Mouse (Mus musculus): ENCODE data around the gene Btg3. TPM values are rescaled to one million over a fixed set of nuclear protein-coding genes. Genes with fewer than 3 reads are reported as not detected.

Btg3 gene
- 21.5 and 23.4 TPM in 2 replicates for polyA plus RNA-seq (2015; fragmentation: Nextera tagmentation; extraction: Ambion mirVana)

DNA sequence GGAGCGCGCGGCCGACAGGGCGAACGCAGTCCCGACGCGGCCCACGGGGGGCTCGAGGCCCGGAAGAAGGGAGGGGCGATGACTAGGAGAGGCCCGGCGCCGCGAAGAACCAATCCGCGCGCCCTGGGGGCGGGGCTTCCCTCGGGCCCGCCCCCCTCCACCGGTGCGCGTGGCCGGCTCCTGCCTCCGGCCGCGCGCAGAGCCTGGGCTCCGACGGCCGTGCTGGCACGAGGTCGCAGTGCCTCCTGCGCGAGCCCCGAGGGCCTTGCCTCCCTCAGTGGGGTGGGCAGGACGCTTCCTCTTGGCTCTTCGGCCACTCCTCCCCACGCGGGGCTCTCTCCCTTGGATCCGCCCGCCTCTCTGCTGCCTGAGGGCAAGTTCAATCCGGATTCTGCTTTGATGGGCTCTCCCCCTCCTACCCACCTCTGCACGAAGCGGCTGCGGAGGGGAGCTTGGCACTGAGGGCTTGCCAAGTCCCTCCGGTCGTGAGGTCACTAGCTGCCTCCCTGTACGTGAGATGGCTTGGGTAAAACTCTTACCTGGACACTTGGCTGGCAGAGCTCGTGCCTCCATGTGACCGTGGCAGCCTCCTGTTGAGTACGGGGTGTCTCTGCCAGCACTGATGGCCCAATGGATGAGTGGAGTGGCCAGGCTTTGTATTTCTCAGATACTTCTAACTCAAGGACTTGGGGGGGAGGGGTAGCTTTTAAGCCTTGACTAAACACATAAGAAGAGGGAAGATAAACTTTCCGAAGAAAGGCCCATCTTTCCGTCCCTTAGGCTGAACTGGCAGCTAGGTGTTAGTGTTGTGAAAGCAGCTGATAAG lies at the start of gene Btg3:
Gene Btg3 (minus strand): TSS at position 448 of the 826 bp plus-strand sequence.
- Histone ChIP-seq H3K9me3 (replicated peaks) (no peaks in the 10 kb centered on the region), H3K36me3 (no peaks in the 10 kb centered on the region), H3K4me2 (peak within 1 kb of the TSS; percentile 69), H3K4me1 (peaks cover 14% of the 10 kb centered on the region; the same call in 1 of the 2 replicates), H3K27ac (replicated peaks) (peak within 1 kb of the TSS; percentile 58), H3K4me3 (replicated peaks) (peak within 1 kb of the TSS; percentile 82), H3K27me3 (replicated peaks) (no peaks in the 10 kb centered on the region), H3K9ac (replicated peaks) (peak within 1 kb of the TSS; percentile 74)
- 3% methylated on average over 50 of the region's 57 CpGs for WGBS
- ATAC-seq (ENCODE audit: low FRiP score), result peak; percentile 98

DNA sequence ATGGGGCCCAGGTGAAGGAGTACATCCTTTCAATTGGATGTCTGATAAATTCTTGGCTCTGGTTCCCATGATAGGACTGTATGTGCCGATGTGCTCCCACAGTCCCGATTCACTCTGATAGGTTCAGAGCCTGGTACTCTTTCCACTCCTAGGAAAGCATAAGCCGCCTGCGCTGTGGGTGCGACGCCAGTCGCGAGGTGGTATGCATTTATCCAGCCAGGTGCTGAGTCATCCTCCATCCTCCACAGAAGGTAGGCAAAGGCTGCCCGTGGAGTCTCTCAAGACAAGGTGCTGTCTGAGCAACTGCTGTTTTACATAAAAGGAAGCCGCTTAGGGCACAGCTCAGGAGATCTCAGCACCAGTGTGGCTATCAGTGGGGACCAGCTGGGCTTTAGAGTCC lies 40.7 kb upstream of the Btg3 start:
- no peak for ATAC-seq (ENCODE audit: low FRiP score)
- WGBS, result 80% methylated on average over 10 of the region's 10 CpGs
- H3K27ac ChIP-seq (replicated peaks), result no peak overlapping the region
- H3K9ac ChIP-seq (replicated peaks), result no peak overlapping the region
- no peak overlapping the region for H3K4me2 ChIP-seq
- no peaks in the 10 kb centered on the region for H3K9me3 ChIP-seq (replicated peaks)
- H3K36me3 ChIP-seq, result no peaks in the 10 kb centered on the region
- H3K4me3 ChIP-seq (replicated peaks), result no peak overlapping the region
- no peaks in the 10 kb centered on the region for H3K4me1 ChIP-seq
- no peaks in the 10 kb centered on the region for H3K27me3 ChIP-seq (replicated peaks)

DNA sequence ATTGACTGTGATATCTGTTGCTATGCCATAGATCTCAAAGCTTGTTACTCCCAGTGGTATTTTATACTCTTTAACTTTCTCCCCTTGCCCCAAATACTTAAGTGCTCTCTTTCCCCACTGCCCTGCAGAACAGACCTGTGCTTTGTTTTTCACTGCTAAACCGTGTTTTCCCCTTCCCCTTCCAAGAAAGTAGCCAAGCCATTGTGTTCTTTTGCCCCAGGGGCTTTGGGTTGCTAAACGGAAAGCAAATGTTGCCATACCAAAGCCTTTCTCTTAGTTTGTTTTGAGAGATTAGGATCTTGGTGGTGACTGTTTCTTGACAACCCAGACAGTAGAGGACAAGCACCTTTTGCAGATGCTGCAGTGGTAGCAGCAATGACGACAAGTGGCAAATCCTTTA lies 39.5 kb upstream of the Btg3 start:
- no peak overlapping the region for H3K4me3 ChIP-seq (replicated peaks)
- no peak overlapping the region for H3K4me2 ChIP-seq
- 32% methylated on average over 3 of the region's 3 CpGs for WGBS
- no peaks in the 10 kb centered on the region for H3K4me1 ChIP-seq
- H3K27me3 ChIP-seq (replicated peaks), result no peaks in the 10 kb centered on the region
- no peaks in the 10 kb centered on the region for H3K36me3 ChIP-seq
- no peak for ATAC-seq (ENCODE audit: low FRiP score)
- H3K9ac ChIP-seq (replicated peaks), result no peak overlapping the region
- no peak overlapping the region for H3K27ac ChIP-seq (replicated peaks)
- H3K9me3 ChIP-seq (replicated peaks), result no peaks in the 10 kb centered on the region

DNA sequence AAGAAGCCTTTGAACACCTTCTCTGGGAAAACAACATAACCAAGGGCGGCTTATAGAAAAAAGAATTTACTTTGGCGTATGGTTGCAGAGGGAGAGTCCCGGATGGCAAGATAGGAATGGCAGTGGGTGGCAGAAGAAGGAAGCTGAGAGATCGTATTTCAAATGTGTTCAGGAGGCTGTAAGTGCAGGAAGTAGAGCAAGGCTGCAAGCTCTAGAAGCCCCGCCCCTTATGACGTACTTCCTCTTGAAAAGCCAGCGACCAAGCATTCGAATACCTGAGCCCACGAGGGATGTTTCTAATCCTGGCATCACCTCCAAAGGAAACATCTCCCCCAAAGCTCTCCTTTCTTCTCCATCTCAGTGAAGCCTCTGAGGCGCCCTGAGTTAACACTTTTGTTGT lies 33.0 kb upstream of the Btg3 start:
- WGBS, result 89% methylated on average over 10 of the region's 10 CpGs
- ATAC-seq (ENCODE audit: low FRiP score), result no peak

DNA sequence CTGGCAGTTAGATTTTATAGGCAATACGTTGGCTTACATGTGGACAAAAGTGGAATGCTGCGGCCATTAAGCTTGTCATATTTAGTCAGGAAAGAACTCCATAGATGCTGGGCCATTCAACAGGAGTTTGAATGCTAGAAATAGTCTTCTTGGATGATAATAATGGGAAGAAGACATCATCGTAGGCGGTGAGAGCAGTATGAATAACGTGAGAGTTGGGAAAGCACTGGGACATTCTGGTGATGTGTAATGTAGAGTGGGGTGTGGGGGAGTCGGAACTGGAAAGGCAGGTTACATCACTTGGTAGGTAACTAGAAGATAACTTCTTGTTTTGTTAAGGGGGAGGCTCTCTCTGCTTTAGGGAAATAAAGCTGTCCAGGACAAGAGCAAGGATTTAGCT lies 30.9 kb upstream of the Btg3 start:
- no peaks in the 10 kb centered on the region for H3K4me1 ChIP-seq
- ATAC-seq (ENCODE audit: low FRiP score), result no peak
- no peaks in the 10 kb centered on the region for H3K9me3 ChIP-seq (replicated peaks)
- WGBS, result 97% methylated on average over 6 of the region's 6 CpGs
- no peaks in the 10 kb centered on the region for H3K36me3 ChIP-seq
- H3K9ac ChIP-seq (replicated peaks), result no peak overlapping the region
- H3K4me2 ChIP-seq, result no peak overlapping the region
- H3K27ac ChIP-seq (replicated peaks), result no peak overlapping the region
- no peaks in the 10 kb centered on the region for H3K27me3 ChIP-seq (replicated peaks)
- no peak overlapping the region for H3K4me3 ChIP-seq (replicated peaks)

More for the DNA sequence above, 33.0 kb upstream of the Btg3 start:
- Histone ChIP-seq H3K9ac (replicated peaks) (no peak overlapping the region), H3K4me2 (no peak overlapping the region), H3K27me3 (replicated peaks) (no peaks in the 10 kb centered on the region), H3K27ac (replicated peaks) (no peak overlapping the region), H3K4me3 (replicated peaks) (no peak overlapping the region), H3K9me3 (replicated peaks) (no peaks in the 10 kb centered on the region), H3K36me3 (no peaks in the 10 kb centered on the region), H3K4me1 (no peaks in the 10 kb centered on the region)

DNA sequence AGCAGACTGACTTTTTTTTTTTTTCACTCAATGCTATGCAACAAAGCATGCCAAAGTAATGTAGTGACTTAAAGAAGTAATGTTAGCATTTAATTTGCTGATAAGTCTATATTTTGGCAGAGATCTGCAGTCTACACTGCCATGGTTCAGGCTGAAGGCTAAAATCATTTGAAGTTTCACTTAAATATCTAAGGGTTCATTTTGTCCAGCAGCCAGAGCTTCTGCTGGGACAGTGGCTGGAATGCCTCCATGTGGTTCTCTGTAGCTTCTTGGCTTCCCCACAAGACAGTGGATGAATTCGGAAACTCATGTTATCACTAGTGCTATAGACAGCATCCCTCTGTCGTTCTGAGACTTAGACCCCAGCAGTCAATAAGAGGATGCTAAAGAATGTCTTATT lies 29.7 kb upstream of the Btg3 start:
- no peak for ATAC-seq (ENCODE audit: low FRiP score)
- H3K27me3 ChIP-seq (replicated peaks), result no peaks in the 10 kb centered on the region
- no peak overlapping the region for H3K27ac ChIP-seq (replicated peaks)
- no peaks in the 10 kb centered on the region for H3K9me3 ChIP-seq (replicated peaks)
- no peak overlapping the region for H3K4me2 ChIP-seq
- WGBS, result 84% methylated on average over 2 of the region's 2 CpGs
- no peak overlapping the region for H3K9ac ChIP-seq (replicated peaks)
- no peaks in the 10 kb centered on the region for H3K36me3 ChIP-seq
- H3K4me1 ChIP-seq, result no peaks in the 10 kb centered on the region
- no peak overlapping the region for H3K4me3 ChIP-seq (replicated peaks)

DNA sequence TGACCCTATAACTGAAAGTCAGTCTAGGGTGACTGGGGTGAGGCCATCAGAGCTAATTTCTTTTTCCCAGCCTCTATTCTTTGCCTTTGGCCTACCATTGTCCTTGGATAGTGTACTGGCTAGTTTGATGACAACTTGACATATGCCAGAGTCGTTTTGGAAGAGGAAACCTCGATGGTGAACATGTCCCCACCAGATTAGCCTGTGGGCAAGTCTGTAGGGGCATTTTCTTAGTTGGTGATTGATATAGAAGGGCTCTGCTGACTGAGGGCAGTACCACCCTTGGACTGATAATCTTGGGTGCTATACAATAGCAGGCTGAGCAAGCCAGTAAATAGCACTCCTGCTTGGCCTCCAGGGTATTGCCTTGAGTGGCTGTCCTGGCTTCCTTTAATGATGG lies 25.3 kb upstream of the Btg3 start:
- Histone ChIP-seq H3K4me3 (replicated peaks) (no peak overlapping the region), H3K36me3 (no peaks in the 10 kb centered on the region), H3K27me3 (replicated peaks) (no peaks in the 10 kb centered on the region), H3K4me2 (no peak overlapping the region), H3K4me1 (no peaks in the 10 kb centered on the region), H3K27ac (replicated peaks) (no peak overlapping the region), H3K9ac (replicated peaks) (no peak overlapping the region), H3K9me3 (replicated peaks) (no peaks in the 10 kb centered on the region)
- WGBS, result 61% methylated on average over 2 of the region's 2 CpGs
- no peak for ATAC-seq (ENCODE audit: low FRiP score)

DNA sequence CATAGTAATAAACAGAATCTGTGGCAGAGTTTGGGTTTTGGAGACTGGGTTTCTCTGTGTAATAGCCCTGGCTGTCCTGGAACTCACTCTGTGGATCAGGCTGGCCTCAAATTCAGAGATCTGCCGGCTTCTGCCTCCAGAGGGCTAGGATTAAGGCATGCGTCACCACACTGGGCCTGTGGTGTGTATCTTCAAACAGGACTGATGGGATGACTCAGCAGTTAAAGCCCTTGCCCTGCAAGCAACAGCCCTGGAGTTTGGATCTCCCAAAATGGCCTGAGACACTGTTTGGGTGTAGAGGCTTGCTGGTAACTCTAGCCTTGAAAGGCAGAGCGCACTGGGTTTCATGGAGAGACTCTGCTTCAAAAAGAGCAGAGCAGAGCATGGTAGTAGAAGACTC lies 22.4 kb upstream of the Btg3 start:
- H3K4me1 ChIP-seq, result no peaks in the 10 kb centered on the region
- ATAC-seq (ENCODE audit: low FRiP score), result no peak
- no peaks in the 10 kb centered on the region for H3K27me3 ChIP-seq (replicated peaks)
- 96% methylated on average over 3 of the region's 3 CpGs for WGBS
- no peak overlapping the region for H3K4me2 ChIP-seq
- no peaks in the 10 kb centered on the region for H3K9me3 ChIP-seq (replicated peaks)
- no peak overlapping the region for H3K9ac ChIP-seq (replicated peaks)
- H3K36me3 ChIP-seq, result no peaks in the 10 kb centered on the region
- H3K4me3 ChIP-seq (replicated peaks), result no peak overlapping the region
- no peak overlapping the region for H3K27ac ChIP-seq (replicated peaks)

DNA sequence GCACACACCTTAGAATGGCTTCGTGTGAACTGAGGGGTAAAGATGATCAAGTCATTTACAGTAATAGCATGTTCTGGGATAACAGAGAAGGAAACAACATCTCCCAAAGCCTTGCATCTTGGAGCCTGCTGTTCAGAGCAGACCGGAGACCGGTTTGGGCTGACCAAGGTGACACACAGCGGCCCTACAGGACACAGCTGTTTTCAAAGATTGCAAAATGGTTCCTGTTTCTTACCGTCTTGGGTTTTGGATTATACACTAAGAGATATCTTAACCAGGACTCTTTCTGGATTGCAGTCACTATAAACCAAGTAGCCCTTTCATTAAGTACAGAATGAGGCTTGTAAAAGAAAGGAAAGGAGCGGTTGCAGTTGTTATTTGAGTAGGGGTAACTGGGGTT lies 21.7 kb upstream of the Btg3 start:
- 93% methylated on average over 6 of the region's 6 CpGs for WGBS
- H3K9me3 ChIP-seq (replicated peaks), result no peaks in the 10 kb centered on the region
- H3K4me1 ChIP-seq, result no peaks in the 10 kb centered on the region
- H3K27me3 ChIP-seq (replicated peaks), result no peaks in the 10 kb centered on the region
- H3K4me2 ChIP-seq, result no peak overlapping the region
- ATAC-seq (ENCODE audit: low FRiP score), result no peak
- no peak overlapping the region for H3K9ac ChIP-seq (replicated peaks)
- H3K4me3 ChIP-seq (replicated peaks), result no peak overlapping the region
- H3K36me3 ChIP-seq, result no peaks in the 10 kb centered on the region
- H3K27ac ChIP-seq (replicated peaks), result no peak overlapping the region

DNA sequence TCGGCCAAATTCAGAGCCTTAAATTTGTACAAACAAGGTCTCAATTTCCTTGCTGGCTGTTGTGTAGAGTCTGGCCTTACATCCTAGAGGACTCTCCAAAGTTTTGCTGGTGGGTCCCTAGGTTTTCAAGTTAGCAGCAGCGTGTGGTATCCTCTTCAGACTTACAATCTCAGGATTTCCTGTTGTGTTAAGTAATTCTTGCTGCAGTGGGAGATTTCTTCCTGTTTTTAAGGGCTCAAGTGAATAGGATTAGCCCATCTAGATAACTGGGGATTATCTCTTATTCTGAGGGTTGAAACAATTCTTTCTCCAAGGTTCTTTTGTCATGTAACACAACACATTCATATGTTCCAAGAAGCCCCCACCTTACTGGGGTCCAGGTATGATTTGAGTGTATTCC lies 14.4 kb upstream of the Btg3 start:
- Histone ChIP-seq H3K27ac (replicated peaks) (no peak overlapping the region), H3K36me3 (no peaks in the 10 kb centered on the region), H3K4me3 (replicated peaks) (no peak overlapping the region), H3K4me2 (no peak overlapping the region), H3K4me1 (no peaks in the 10 kb centered on the region), H3K9ac (replicated peaks) (no peak overlapping the region), H3K9me3 (replicated peaks) (no peaks in the 10 kb centered on the region), H3K27me3 (replicated peaks) (no peaks in the 10 kb centered on the region)
- ATAC-seq (ENCODE audit: low FRiP score), result no peak
- 81% methylated on average over 2 of the region's 2 CpGs for WGBS

DNA sequence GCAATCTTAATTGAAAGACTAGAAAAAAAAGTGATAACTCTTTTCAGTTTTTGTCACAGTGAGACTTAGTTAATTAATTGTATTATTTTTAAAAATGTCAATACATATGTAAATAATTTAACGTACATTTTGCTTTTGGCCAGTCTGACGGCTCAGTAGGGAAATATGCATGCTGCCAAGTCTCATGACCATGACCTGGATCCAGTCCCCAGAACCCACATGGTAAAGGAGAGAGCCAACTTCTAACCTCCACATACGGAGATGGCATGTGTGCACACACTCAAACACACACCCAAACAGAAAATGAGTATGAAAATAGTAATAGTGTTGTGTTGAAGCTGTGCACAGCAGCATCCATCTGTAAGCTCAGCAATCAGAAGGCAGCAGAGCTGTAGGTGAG lies 13.0 kb upstream of the Btg3 start:
- no peaks in the 10 kb centered on the region for H3K4me1 ChIP-seq
- no peaks in the 10 kb centered on the region for H3K27me3 ChIP-seq (replicated peaks)
- no peak overlapping the region for H3K4me2 ChIP-seq
- H3K4me3 ChIP-seq (replicated peaks), result no peak overlapping the region
- H3K36me3 ChIP-seq, result no peaks in the 10 kb centered on the region
- no peaks in the 10 kb centered on the region for H3K9me3 ChIP-seq (replicated peaks)
- no peak overlapping the region for H3K9ac ChIP-seq (replicated peaks)
- 89% methylated on average over 3 of the region's 3 CpGs for WGBS
- no peak overlapping the region for H3K27ac ChIP-seq (replicated peaks)
- ATAC-seq (ENCODE audit: low FRiP score), result no peak

DNA sequence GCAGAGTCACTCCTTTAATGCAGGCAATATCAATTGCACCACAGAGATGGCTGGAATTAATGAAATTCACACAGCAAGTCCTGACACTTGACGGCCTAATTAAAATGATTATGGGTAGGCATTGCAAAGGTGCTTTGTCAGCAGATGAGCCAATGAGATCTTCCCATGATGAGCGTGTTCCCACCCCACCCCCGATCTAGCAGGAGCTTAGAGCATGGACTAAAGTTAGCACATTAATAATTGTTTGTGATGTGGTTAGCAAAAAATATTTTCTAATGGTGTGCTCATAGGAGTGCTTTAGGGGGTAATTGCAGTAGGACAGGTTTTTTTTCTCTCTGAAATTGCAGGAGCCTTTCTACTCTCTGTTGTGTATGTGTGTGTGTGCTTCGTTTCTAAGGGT lies 12.1 kb upstream of the Btg3 start:
- 53% methylated on average over 4 of the region's 4 CpGs for WGBS
- ATAC-seq (ENCODE audit: low FRiP score), result peak; percentile 73
- no peak overlapping the region for H3K4me2 ChIP-seq

More for the DNA sequence above, 12.1 kb upstream of the Btg3 start:
- Histone ChIP-seq H3K36me3 (no peaks in the 10 kb centered on the region), H3K4me3 (replicated peaks) (no peak overlapping the region), H3K27me3 (replicated peaks) (no peaks in the 10 kb centered on the region), H3K27ac (replicated peaks) (no peak overlapping the region; the same call in 1 of the 2 replicates), H3K9me3 (replicated peaks) (no peaks in the 10 kb centered on the region), H3K9ac (replicated peaks) (no peak overlapping the region), H3K4me1 (no peaks in the 10 kb centered on the region)
